Mouse (Mus musculus) lung, adult 2 months (tissue): ENCODE measurements around the gene Mfsd11.
A peak's percentile ranks its signal among the peaks of the same experiment; 100 is the strongest.

Source experiments
- CTCF ChIP-seq: fragments of 200-500 bp; IDR thresholded peaks from 2 replicates; pipeline ENCODE4 v1.5.1; 2011; ENCODE audit warnings: mild to moderate bottlenecking, low read length, control low read depth; ENCODE audit not compliant: insufficient read depth
- POLR2A ChIP-seq: fragments of 200-500 bp; IDR thresholded peaks from 2 replicates; pipeline ENCODE4 v1.6.1; 2011; ENCODE audit warnings: low read depth, mild to moderate bottlenecking, control low read depth, low read length, borderline replicate concordance; ENCODE audit errors: extremely low read depth

DNA sequence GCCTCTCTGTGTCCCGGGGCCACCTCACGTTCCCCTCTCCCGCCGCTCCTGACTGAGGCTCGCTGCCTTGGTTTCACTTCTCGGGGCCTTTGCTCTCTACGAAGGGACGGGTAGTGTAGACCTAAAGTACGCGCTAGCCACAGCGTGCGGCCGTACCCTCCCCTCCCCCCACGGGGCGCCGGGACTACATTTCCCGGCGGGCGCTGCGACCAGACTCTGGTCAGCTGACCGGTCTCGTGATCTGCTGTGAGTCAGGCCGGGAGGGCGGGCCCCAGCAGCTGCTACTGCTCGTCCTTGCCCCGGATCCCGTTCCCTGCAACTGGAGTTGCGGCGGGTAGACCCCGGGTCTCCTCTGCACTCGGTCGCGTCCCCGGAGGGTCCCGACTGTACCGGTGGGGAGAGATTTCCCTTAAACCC, 1.3 kb downstream of the Mfsd11 start:
- peak; percentile 90 for TF ChIP-seq POLR2A
- no peak for TF ChIP-seq CTCF
